Mouse (Mus musculus) monocyte, adult 2 months (primary cell): ENCODE results near the gene Ctnna3.

Experiments
- DNase-seq, 2 experiments: peaks; one replicate each; pipeline ENCODE4 v3.0.0; 2022; ENCODE audit warnings: low spot score in 2 of 2, low read depth in 1 of 2

Gene Ctnna3

DNA sequence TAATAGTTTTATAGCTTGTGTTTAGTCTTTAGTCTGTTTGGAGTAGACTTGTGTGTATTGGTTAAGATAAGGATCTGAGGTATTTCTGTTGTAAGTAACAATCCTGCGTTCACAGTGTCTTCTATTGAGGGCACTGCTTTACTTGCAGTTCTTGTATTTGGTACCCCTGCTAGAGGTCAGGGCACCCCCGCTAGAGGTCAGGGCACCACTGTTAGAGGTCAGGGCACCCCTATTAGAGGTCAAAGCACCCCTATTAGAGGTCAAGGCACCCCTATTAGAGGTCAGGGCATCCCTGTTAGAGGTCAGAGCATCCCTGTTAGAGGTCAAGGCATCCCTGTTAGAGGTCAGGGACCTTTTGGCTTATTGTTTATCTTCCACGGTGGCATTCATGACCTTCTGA lies 259.3 kb downstream of the Ctnna3 start:
- no peak for DNase-seq

DNA sequence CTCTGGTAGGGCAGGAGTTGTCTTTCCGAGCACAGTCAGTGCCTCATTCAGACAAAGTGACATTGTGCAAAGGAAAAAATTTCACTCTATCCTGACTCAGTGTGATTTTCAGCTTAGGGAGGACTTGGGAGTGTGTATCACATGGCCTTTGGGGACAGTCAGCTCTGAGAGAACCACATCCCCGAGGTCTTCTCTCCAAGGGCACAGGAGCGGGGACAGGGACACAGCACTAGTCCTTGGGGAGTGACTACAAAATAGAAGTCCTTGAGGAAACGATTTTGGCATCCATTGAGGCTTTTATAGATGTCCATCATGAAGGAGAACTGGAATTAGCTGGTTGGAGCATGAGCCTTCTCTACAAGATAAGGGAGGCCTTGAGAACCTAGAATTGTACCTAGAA lies 259.8 kb downstream of the Ctnna3 start:
- DNase-seq: no peak

GRCm38 (mm10) chr10:63692039-63692438 lies 262.1 kb downstream of the Ctnna3 start:
- DNase-seq: no peak

DNA sequence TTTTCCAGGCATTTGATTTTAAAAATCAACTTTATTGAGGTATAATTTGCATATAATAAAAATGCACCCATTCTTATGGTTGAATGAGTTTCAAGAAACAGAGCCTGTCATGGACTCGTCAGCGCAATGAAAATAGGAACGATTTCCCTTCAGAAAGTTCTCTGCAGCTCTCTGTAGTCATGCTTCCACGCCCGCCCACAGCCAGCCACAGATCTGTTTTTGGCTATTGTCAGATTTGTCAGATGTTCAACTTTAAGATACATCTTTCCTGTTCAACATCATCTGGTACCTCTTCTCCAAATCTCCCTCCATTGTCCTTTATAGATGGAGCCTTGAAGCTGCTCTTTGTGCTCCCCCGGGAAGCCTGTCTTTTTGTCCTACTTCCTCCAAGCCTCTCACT lies 280.3 kb downstream of the Ctnna3 start:
- DNase-seq: no peak

DNA sequence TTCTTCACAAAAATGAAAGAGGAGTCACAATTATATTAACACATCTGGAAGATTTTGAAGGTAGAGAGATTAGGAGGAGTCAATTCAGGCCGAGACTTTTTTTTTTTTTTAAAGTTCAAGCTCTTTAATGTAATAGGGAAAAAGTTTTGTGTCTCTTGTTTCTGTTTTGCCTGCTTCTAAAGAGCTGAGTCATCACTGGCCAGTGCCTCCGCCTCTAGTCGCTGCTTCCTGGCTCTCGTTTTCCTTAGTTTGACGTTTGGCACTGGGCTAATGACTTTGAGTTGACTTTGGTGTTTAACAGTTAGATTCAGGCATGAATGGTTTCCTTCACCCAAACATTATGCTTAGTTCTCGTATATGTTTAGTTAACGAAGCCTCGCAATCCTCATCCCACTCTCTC lies 282.6 kb downstream of the Ctnna3 start:
- DNase-seq: no peak

DNA sequence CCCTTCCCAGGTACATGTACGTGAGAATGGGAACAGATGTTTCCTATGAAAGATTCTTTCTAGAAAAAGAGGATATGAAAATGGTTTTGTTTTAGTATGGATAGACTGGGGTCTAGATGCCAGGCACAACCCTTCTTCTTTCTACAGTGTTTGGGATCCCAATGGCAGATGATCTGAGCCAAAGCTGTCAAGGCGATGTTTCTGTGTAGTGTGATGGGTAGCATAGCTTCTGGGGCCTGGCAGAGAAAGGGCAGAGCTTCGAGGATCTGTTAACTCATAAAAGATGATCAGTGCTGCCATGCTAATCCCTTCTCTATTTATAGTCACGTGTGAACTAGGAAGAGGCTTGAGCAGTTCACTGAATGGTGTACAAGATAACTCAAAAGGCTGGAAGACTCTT lies 284.3 kb downstream of the Ctnna3 start:
- DNase-seq: no peak

DNA sequence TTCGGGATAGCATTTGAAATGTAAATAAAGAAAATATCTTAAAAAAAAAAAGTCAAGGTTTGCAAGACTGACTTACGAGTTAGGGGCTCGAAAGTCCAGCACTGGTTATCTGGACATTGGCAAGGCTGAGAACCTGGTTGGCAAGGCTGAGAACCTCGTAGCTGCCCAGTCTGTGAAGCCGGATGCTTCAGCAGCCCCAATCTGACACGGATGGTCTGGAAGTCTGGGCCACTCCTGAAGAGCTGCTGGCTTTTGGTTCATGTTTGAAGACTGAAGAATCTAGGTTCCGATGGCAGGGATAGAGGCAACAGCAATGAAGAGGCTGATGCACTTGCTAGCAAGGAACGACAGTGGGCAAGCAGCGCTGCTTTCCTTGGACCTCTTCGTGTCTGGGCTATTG lies 339.0 kb downstream of the Ctnna3 start:
- no peak for DNase-seq

GRCm38 (mm10) chr10:63771656-63772055 lies 341.8 kb downstream of the Ctnna3 start:
- no peak for DNase-seq

DNA sequence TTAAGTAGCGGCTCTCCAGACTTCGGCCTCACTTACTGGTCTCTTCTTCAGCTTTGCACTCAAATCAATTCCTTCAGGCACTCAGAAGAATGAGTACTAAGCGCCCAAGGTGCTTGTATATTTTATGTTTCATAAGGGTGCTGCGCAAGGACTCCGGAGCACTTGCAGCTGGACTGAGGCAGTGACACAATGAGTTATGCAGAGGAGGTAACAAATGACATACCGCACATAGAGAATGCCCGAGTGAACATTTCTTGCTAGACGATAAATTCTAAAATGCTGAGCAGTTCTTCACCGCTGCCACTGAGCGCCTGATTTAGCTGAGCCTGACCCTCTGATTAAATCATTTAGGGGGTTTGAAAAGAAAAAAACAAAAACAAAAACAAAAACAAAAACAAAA lies 342.2 kb downstream of the Ctnna3 start:
- DNase-seq: no peak

GRCm38 (mm10) chr10:63781948-63782347 lies 352.1 kb downstream of the Ctnna3 start:
- DNase-seq: no peak

GRCm38 (mm10) chr10:63784808-63785535 lies 355.1 kb downstream of the Ctnna3 start:
- DNase-seq: no peak

DNA sequence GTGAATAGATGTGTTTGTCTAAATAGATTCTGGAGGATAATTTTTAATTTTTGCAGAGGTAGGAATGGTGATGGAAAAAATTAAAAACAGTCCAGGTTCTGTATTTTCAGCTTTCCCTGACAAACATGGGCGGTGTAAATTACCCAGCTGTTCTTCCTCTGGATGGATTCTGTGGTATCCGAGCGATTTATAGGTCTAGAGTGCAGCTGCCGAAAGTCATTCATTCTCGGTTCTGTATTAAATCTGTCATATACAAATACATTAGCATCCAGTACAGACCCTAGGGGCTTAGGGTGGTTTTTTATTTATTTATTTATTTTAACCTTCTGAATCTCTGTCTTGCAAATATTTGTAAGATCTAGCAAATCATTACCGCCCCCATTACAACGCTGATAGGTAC lies 356.5 kb downstream of the Ctnna3 start:
- no peak for DNase-seq

DNA sequence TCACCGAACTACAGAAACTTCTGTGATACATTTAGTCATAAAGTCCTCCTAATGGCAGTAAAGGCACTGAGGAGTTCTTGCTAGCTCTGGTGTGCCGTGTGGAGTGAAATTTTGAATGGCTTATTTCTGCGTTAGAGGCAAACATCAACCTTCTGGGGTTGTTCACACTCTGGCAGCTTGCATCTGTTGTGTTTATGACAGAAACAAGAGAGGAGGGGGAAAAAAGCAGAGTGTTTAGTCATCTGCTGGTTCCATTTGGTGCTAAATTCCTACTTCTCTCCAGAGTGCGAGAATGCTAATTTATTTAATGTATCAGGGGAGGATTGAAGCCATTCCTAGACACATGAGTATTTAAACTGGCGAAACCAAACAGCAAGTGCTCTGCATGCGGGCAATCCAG lies 374.0 kb downstream of the Ctnna3 start:
- no peak for DNase-seq

- no peak for DNase-seq
These were observed 375.7 kb downstream of the Ctnna3 start for GRCm38 (mm10) chr10:63805551-63805950.

GRCm38 (mm10) chr10:63806254-63806653 lies 376.4 kb downstream of the Ctnna3 start:
- no peak for DNase-seq

- DNase-seq: no peak
These were observed 380.2 kb downstream of the Ctnna3 start for GRCm38 (mm10) chr10:63810043-63810617.

DNA sequence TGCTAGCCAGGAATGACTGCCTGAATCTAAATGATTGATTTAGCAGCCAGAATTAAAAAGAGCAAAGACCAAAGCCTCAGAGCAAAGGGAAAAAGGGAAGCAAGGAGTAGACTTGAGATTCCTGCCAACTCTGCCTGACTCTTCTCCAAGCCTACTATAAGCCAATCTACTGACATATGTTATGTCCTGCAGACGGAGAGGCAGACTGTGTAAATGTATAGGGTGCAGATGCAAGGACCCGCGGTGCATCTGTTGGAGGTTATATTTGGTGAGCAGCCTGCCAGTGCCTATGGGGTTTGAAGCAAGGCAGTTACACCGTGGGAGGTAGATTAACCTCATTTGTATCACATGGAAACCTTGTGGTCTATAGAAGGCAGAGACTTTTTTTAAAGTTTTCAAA lies 409.1 kb downstream of the Ctnna3 start:
- no peak for DNase-seq

GRCm38 (mm10) chr10:63851946-63852345 lies 422.0 kb downstream of the Ctnna3 start:
- DNase-seq: no peak

- DNase-seq: no peak
These were observed 439.2 kb downstream of the Ctnna3 start for GRCm38 (mm10) chr10:63869123-63869522.

GRCm38 (mm10) chr10:63880462-63880903 lies 450.6 kb downstream of the Ctnna3 start:
- DNase-seq: no peak

GRCm38 (mm10) chr10:63886449-63887088 lies 456.7 kb downstream of the Ctnna3 start:
- no peak for DNase-seq

- DNase-seq: no peak
These were observed 464.7 kb downstream of the Ctnna3 start for GRCm38 (mm10) chr10:63894612-63895011.

DNA sequence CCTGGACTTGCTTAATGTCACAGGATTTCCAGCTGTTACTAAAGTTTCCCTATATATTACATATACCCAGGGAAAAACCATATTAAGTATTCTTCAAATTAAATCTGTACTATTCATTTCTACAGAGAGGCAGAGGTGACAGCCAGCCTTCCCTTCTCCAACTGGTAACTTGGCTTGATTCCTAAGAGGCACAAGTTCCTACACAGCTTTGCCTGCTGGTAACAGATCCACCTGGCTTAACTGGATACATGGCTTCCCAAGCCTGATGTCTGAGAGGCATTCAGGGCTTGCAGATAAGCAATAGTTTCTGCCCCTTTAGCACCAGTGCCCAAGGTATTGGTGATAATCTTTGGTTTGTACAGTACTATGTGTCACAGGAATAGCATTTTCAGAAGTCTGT lies 470.0 kb downstream of the Ctnna3 start:
- no peak for DNase-seq
